Mouse (Mus musculus) embryonic facial prominence, embryonic 12.5 days (tissue): Measurements from ENCODE around the gene Hoxb2. TPM values are rescaled to one million over a fixed set of nuclear protein-coding genes. Genes with fewer than 3 reads are reported as not detected.

Experiments
- ATAC-seq: fragments of 200-750 bp; cut with Nextera tagmentation; 2 replicates; pipeline ENCODE4 v1.8.0; 2017; ENCODE audit not compliant: insufficient number of reproducible peaks, insufficient read depth, low FRiP score, low TSS enrichment
- H3K27ac ChIP-seq: fragments of 300-500 bp; sonication (generic); 2 replicates; pipeline ENCODE4 v1.5.1; 2016; ENCODE audit warnings: mild to moderate bottlenecking
- H3K27me3 ChIP-seq: fragments of 300-500 bp; sonication (generic); 2 replicates; pipeline ENCODE4 v1.6.1; 2016; ENCODE audit warnings: mild to moderate bottlenecking, moderate library complexity
- H3K36me3 ChIP-seq: fragments of 300-500 bp; sonication (generic); 2 replicates; pipeline ENCODE4 v1.6.1; 2016; ENCODE audit warnings: mild to moderate bottlenecking
- H3K4me1 ChIP-seq: fragments of 300-500 bp; sonication (generic); 2 replicates; pipeline ENCODE4 v1.6.1; 2016
- H3K4me2 ChIP-seq: fragments of 300-500 bp; sonication (generic); replicated peaks from 2 replicates; pipeline ENCODE4 v1.6.1; 2016; ENCODE audit warnings: mild to moderate bottlenecking, moderate library complexity
- H3K4me3 ChIP-seq: fragments of 300-500 bp; sonication (generic); 2 replicates; pipeline ENCODE4 v1.5.1; 2016; ENCODE audit warnings: mild to moderate bottlenecking
- H3K9ac ChIP-seq: fragments of 300-500 bp; sonication (generic); 2 replicates; pipeline ENCODE4 v1.6.1; 2016; ENCODE audit warnings: mild to moderate bottlenecking, moderate library complexity
- H3K9me3 ChIP-seq: fragments of 300-500 bp; sonication (generic); 2 replicates; pipeline ENCODE4 v1.6.1; 2016; ENCODE audit warnings: mild to moderate bottlenecking, moderate library complexity
- WGBS: fragments of 180-500 bp; shearing (Covaris S2); methylation state at CpG from one replicate; pipeline ENCODE4 v1.1.7; 2016; 5-methylcytosine and 5-hydroxymethylcytosine counted together
- polyA plus RNA-seq: library from polyadenylated mRNA; unstranded; fragments of >200 nt; fragmentation: Nextera tagmentation; extraction: Ambion mirVana; gene quantifications from 2 replicates; pipeline ENCODE4 v1.2.1, GENCODE M21; 2016

Hoxb2 gene
- polyA plus RNA-seq, 1 experiment from 2014 or later = 6.5 TPM

DNA sequence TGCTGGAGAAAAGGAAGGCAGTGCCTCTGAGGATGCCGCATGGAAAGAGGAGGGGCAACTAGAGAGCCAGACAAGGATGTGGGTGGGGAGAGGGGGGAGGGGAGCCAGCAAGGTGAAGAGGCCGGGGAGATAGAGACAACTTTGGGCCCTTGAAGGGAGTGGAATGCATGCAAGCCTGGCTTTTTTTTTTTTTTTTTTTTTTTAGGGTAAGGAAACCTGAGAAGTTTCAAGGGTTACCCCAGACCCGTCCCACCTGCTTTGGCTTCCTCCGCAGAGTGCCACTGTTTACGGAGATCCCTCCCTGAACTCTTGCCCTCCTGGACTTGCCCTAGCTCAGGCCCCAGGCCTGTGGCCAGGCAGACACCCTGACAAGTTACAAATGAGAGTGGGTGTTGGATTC, 13.5 kb downstream of the Hoxb2 start:
- no peak for ATAC-seq
- no peak overlapping the region for H3K9ac ChIP-seq
- no peak overlapping the region for H3K4me3 ChIP-seq
- H3K27me3 ChIP-seq = peaks cover 89% of the 10 kb centered on the region
- H3K4me2 ChIP-seq = no peak overlapping the region
- H3K36me3 ChIP-seq = no peaks in the 10 kb centered on the region
- no peaks in the 10 kb centered on the region for H3K9me3 ChIP-seq
- H3K27ac ChIP-seq = no peak overlapping the region
- WGBS = 0% methylated on average over 5 of the region's 5 CpGs
- H3K4me1 ChIP-seq = no peaks in the 10 kb centered on the region

GRCm38 (mm10) chr11:96365441-96366091, 15.2 kb downstream of the Hoxb2 start, which contains the start of gene Hoxb1:
Hoxb1 (plus strand) TSS chr11:96365752.
- Histone ChIP-seq H3K27ac (no peak within 1 kb of the TSS), H3K27me3 (peaks cover 93% of the 10 kb centered on the region), H3K4me2 (no peak within 1 kb of the TSS), H3K36me3 (no peaks in the 10 kb centered on the region), H3K4me3 (no peak within 1 kb of the TSS), H3K4me1 (no peaks in the 10 kb centered on the region), H3K9me3 (no peaks in the 10 kb centered on the region), H3K9ac (no peak within 1 kb of the TSS)
- WGBS = 3% methylated on average over 26 of the region's 26 CpGs
- no peak for ATAC-seq

DNA sequence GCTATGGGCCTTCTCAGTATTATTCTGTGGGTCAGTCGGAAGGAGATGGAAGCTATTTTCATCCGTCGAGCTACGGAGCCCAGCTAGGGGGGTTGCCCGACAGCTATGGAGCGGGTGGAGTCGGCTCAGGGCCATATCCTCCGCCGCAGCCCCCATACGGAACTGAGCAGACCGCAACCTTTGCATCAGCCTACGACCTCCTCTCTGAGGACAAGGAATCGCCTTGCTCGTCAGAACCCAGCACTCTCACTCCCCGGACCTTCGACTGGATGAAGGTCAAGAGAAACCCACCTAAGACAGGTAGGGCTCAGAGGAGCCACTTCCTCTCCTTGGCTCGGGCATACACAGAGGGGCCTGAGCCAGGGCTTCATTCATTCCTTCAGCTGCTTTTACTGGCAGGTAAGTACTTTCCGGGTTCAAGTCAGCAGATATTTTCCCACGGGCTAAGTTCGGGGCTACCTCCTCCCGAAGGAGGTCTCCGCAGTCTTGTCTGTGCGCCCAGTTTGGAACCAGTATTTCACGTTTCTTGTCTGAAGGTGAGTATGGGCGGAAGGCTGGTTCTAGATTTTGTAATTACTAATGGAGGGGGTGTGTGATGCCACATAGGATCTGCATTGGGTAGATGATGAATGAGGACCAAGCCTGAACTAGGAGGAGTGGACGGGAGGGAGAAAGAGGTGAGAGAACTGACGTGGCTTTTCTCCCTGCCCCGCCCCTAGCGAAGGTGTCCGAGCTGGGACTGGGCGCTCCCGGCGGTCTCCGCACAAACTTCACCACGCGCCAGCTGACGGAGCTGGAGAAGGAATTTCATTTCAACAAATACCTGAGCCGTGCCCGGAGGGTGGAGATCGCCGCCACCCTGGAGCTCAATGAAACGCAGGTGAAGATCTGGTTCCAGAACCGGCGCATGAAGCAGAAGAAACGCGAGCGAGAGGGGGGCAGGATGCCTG, 16.0 kb downstream of the Hoxb2 start:
- H3K4me1 ChIP-seq = no peaks in the 10 kb centered on the region
- no peaks in the 10 kb centered on the region for H3K9me3 ChIP-seq
- no peak for ATAC-seq
- H3K4me3 ChIP-seq = no peak overlapping the region
- H3K4me2 ChIP-seq = no peak overlapping the region
- 2% methylated on average over 47 of the region's 47 CpGs for WGBS
- peaks cover 97% of the 10 kb centered on the region for H3K27me3 ChIP-seq
- no peak overlapping the region for H3K27ac ChIP-seq
- no peaks in the 10 kb centered on the region for H3K36me3 ChIP-seq
- H3K9ac ChIP-seq = no peak overlapping the region

- Histone ChIP-seq H3K4me1 (no peaks in the 10 kb centered on the region), H3K9ac (no peak overlapping the region), H3K4me3 (no peak overlapping the region), H3K36me3 (no peaks in the 10 kb centered on the region), H3K27me3 (peaks cover 97% of the 10 kb centered on the region), H3K27ac (no peak overlapping the region), H3K4me2 (no peak overlapping the region), H3K9me3 (no peaks in the 10 kb centered on the region)
- ATAC-seq = no peak
- WGBS = 7% methylated on average over 6 of the region's 6 CpGs
These were observed 16.8 kb downstream of the Hoxb2 start for GRCm38 (mm10) chr11:96367141-96367540.

DNA sequence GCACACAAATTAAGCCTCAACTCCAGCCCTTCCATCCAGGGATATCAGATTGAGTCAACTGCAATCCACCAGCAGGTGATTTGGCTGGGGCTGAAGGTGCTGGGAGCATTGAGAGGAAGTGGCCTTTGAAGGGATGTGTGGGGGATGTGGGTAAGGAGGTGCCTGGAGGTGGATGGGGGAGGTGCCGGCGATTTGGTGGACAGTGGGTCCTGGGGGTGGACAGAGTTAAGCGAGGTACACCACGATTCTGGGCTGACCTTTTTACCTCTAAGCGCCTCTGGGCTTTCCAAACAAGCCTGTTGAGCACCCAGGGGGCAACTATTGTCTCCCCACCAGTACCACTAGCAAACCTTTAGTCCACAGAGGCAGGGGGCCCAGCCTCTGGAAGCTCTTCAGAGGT, 18.4 kb downstream of the Hoxb2 start:
- ATAC-seq = no peak
- no peaks in the 10 kb centered on the region for H3K36me3 ChIP-seq
- H3K9me3 ChIP-seq = no peaks in the 10 kb centered on the region
- H3K4me3 ChIP-seq = no peak overlapping the region
- H3K9ac ChIP-seq = no peak overlapping the region
- peaks cover 97% of the 10 kb centered on the region for H3K27me3 ChIP-seq
- no peak overlapping the region for H3K4me2 ChIP-seq
- no peak overlapping the region for H3K27ac ChIP-seq
- H3K4me1 ChIP-seq = no peaks in the 10 kb centered on the region
- WGBS = 10% methylated on average over 5 of the region's 5 CpGs

DNA sequence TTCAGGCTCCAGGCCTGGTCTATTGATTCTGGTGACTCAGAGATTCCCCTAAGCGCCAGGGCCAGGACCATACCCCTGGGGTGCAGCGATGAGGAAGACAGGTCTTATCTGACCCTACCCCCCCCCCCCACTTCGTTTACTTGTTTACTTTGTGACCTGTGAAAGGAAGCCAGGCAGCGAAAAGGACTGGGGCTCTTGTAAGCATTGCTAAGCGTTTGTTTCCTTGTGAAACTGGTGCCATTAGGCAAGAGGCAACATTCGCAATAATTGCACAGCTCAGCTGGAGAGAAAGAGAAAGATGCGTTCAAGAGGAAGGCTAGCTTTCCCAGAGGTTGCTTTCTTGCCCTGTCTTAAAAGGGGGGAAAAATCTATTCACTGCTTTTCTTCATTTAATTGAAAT, 18.8 kb downstream of the Hoxb2 start:
- H3K36me3 ChIP-seq = no peaks in the 10 kb centered on the region
- no peak overlapping the region for H3K27ac ChIP-seq
- H3K4me3 ChIP-seq = no peak overlapping the region
- no peak overlapping the region for H3K4me2 ChIP-seq
- H3K9ac ChIP-seq = no peak overlapping the region
- H3K9me3 ChIP-seq = no peaks in the 10 kb centered on the region
- ATAC-seq = no peak
- peaks cover 97% of the 10 kb centered on the region for H3K27me3 ChIP-seq
- 9% methylated on average over 7 of the region's 7 CpGs for whole genome bisulfite sequencing
- no peaks in the 10 kb centered on the region for H3K4me1 ChIP-seq

DNA sequence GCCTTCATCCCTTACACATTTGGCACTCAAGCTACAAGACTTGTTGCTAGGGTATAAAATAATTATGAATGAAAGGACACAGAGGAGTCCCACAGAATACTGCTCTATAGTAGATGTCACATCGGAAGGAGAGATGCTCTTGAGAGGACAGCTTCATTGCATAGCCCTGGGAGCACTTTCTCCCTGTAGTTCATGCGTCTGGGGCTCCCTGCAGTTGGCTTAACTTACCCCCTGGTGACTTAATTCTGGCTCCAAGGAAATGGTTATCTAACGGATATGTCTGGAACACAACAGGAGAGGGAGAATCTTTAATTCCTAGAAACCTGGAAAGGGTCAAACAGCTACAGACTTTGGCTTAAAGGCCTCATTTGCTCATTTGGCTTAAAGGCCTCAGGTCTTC, 21.4 kb downstream of the Hoxb2 start:
- H3K4me3 ChIP-seq = no peak overlapping the region
- no peak overlapping the region for H3K27ac ChIP-seq
- no peak for ATAC-seq
- H3K4me1 ChIP-seq = no peaks in the 10 kb centered on the region
- H3K27me3 ChIP-seq = peaks cover 96% of the 10 kb centered on the region
- no peak overlapping the region for H3K9ac ChIP-seq
- H3K36me3 ChIP-seq = no peaks in the 10 kb centered on the region
- H3K4me2 ChIP-seq = no peak overlapping the region
- WGBS = 11% methylated on average over 3 of the region's 3 CpGs
- no peaks in the 10 kb centered on the region for H3K9me3 ChIP-seq

- WGBS = 0% methylated on average over 3 of the region's 3 CpGs
- ATAC-seq = no peak
These were observed 22.2 kb downstream of the Hoxb2 start for GRCm38 (mm10) chr11:96372519-96372918.

DNA sequence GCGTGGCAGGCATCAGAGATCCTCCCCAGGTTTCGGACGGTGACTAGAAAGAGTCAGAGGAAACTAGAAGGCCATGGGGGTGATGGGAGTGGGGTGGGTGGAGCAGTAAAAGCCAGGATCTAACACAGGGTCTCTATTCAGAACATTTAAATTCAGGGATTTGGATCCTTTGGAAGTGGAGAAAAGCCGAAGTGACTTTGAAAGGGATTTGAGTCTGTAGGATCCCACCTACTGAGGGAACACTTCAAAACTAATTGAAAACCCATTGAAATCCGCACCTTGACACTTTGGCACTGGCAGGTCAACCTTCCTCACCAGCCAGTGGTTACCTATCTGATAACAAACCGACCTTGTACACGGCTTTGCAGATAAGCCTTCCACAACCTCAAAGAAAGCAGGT, 24.5 kb downstream of the Hoxb2 start:
- Histone ChIP-seq H3K27me3 (peaks cover 85% of the 10 kb centered on the region), H3K36me3 (no peaks in the 10 kb centered on the region), H3K27ac (no peak overlapping the region), H3K4me1 (no peaks in the 10 kb centered on the region), H3K4me3 (no peak overlapping the region), H3K9ac (no peak overlapping the region), H3K9me3 (no peaks in the 10 kb centered on the region), H3K4me2 (no peak overlapping the region)
- no peak for ATAC-seq
- 7% methylated on average over 7 of the region's 7 CpGs for WGBS

More at GRCm38 (mm10) chr11:96372519-96372918, 22.2 kb downstream of the Hoxb2 start:
- Histone ChIP-seq H3K27me3 (peaks cover 95% of the 10 kb centered on the region), H3K36me3 (no peaks in the 10 kb centered on the region), H3K4me1 (no peaks in the 10 kb centered on the region), H3K9me3 (no peaks in the 10 kb centered on the region), H3K9ac (no peak overlapping the region), H3K4me2 (no peak overlapping the region), H3K27ac (no peak overlapping the region), H3K4me3 (no peak overlapping the region)

- 56% methylated on average over 5 of the region's 5 CpGs for WGBS
- Histone ChIP-seq H3K4me2 (no peak overlapping the region), H3K9me3 (no peaks in the 10 kb centered on the region), H3K4me1 (no peaks in the 10 kb centered on the region), H3K36me3 (no peaks in the 10 kb centered on the region), H3K27ac (no peak overlapping the region), H3K4me3 (no peak overlapping the region), H3K27me3 (peaks cover 23% of the 10 kb centered on the region), H3K9ac (no peak overlapping the region)
- ATAC-seq = no peak
These were observed 33.1 kb downstream of the Hoxb2 start for GRCm38 (mm10) chr11:96383381-96383780.

- no peak for ATAC-seq
These were observed 37.3 kb downstream of the Hoxb2 start for GRCm38 (mm10) chr11:96387635-96388034.

More at GRCm38 (mm10) chr11:96387635-96388034, 37.3 kb downstream of the Hoxb2 start:
- Histone ChIP-seq H3K9ac (no peak overlapping the region), H3K4me1 (no peaks in the 10 kb centered on the region), H3K4me3 (no peak overlapping the region), H3K9me3 (no peaks in the 10 kb centered on the region), H3K27ac (no peak overlapping the region), H3K4me2 (no peak overlapping the region), H3K27me3 (peaks cover 1% of the 10 kb centered on the region; the same call in 1 of the 2 replicates), H3K36me3 (no peaks in the 10 kb centered on the region)
- 75% methylated on average over 2 of the region's 2 CpGs for WGBS
